Mouse (Mus musculus) olfactory bulb, adult 2 months (tissue): ENCODE results near the gene Cntn4.

Experiments used
- CTCF ChIP-seq: fragments of 200-500 bp; IDR thresholded peaks from 2 replicates; pipeline ENCODE4 v1.5.1; 2012; ENCODE audit warnings: low read depth, mild to moderate bottlenecking, low read length, moderate library complexity; ENCODE audit not compliant: insufficient read depth
- POLR2A ChIP-seq: fragments of 200-500 bp; IDR thresholded peaks from 2 replicates; pipeline ENCODE4 v1.6.1; 2012; ENCODE audit warnings: mild to moderate bottlenecking, low read depth, low read length, moderate library complexity; ENCODE audit not compliant: insufficient read depth

GRCm38 (mm10) chr6:106454131-106454838 lies 776.8 kb downstream of the Cntn4 start:
- TF ChIP-seq POLR2A (no peak), CTCF (no peak)
